Mouse (Mus musculus) embryonic facial prominence, embryonic 11.5 days (tissue): ENCODE data around the gene Prkn. TPM values are rescaled to one million over a fixed set of nuclear protein-coding genes. Genes with fewer than 3 reads are reported as not detected.

Experiments
- ATAC-seq: fragments of 200-750 bp; cut with Nextera tagmentation; replicated peaks from 2 replicates; pipeline ENCODE4 v1.8.0; 2017; ENCODE audit warnings: low read depth; ENCODE audit not compliant: insufficient number of reproducible peaks, low FRiP score, low TSS enrichment
- DNase-seq: peaks from one replicate; pipeline ENCODE4 v3.0.0-alpha.2; 2015; ENCODE audit warnings: low spot score
- H3K27ac ChIP-seq: fragments of 300-500 bp; sonication (generic); replicated peaks from 2 replicates; pipeline ENCODE4 v1.5.1; 2014; ENCODE audit warnings: mild to moderate bottlenecking, low read depth, low read length, control low read depth
- H3K27me3 ChIP-seq: fragments of 300-500 bp; sonication (generic); 2 replicates; pipeline ENCODE4 v1.6.1; 2014; ENCODE audit warnings: mild to moderate bottlenecking, low read length, moderate library complexity, mixed read lengths; ENCODE audit not compliant: control insufficient read depth, insufficient read depth
- H3K36me3 ChIP-seq: fragments of 300-500 bp; sonication (generic); replicated peaks from 2 replicates; pipeline ENCODE4 v1.6.1; 2014; ENCODE audit warnings: low read depth, mild to moderate bottlenecking, low read length, moderate library complexity, mixed read lengths; ENCODE audit not compliant: control insufficient read depth, insufficient read depth
- H3K4me1 ChIP-seq: fragments of 300-500 bp; sonication (generic); 2 replicates; pipeline ENCODE4 v1.6.1; 2014; ENCODE audit warnings: low read length, mixed read lengths; ENCODE audit not compliant: control insufficient read depth, insufficient read depth
- H3K4me2 ChIP-seq: fragments of 300-500 bp; sonication (generic); 2 replicates; pipeline ENCODE4 v1.6.1; 2014; ENCODE audit warnings: low read depth, mild to moderate bottlenecking, control low read depth, low read length, moderate library complexity
- H3K4me3 ChIP-seq: fragments of 300-500 bp; sonication (generic); 2 replicates; pipeline ENCODE4 v1.5.1; 2014; ENCODE audit warnings: low read depth, low read length, control low read depth
- H3K9ac ChIP-seq: fragments of 300-500 bp; sonication (generic); replicated peaks from 2 replicates; pipeline ENCODE4 v1.6.1; 2014; ENCODE audit warnings: mild to moderate bottlenecking, control low read depth, low read length
- H3K9me3 ChIP-seq: fragments of 300-500 bp; sonication (generic); replicated peaks from 2 replicates; pipeline ENCODE4 v1.6.1; 2016; ENCODE audit warnings: mild to moderate bottlenecking, low read length, inconsistent platforms, mixed read lengths; ENCODE audit not compliant: control insufficient read depth
- WGBS: fragments of 180-500 bp; shearing (Covaris S2); extraction: QIAGEN DNeasy Blood & Tissue Kit; methylation state at CpG from one replicate; pipeline ENCODE4 v1.1.7; 2014; 5-methylcytosine and 5-hydroxymethylcytosine counted together
- polyA plus RNA-seq: library from polyadenylated mRNA; unstranded; fragments of >200 nt; fragmentation: Nextera tagmentation; extraction: Ambion mirVana; gene quantifications from 2 replicates; pipeline ENCODE4 v1.2.1, GENCODE M21; 2014

Gene Prkn
- polyA plus RNA-seq, 1 experiment from 2014 or later: 0.97 TPM

DNA sequence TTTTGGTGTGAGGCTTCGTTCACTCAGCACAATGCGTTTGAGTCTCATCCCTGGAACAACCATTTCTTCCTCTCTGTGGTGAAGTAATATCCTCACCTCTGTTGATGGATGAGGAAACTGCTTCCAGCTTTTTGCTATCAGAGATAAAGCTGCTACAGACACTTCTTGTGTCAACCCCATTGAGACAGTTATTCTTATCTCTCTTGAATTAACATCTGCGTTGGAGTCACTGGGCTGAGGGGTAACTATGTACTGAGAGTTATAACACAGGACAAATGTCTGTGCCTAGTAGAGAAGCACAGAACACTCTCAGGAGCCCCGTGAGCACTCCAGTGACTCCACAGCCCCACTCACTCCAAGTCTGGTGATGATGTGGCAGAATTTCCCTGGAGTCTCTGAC lies 500.2 kb downstream of the Prkn start:
- Histone ChIP-seq H3K36me3 (no peaks in the 10 kb centered on the region), H3K9me3 (no peaks in the 10 kb centered on the region), H3K27ac (no peak overlapping the region), H3K27me3 (no peaks in the 10 kb centered on the region), H3K9ac (no peak overlapping the region), H3K4me1 (no peaks in the 10 kb centered on the region), H3K4me2 (no peak overlapping the region), H3K4me3 (no peak overlapping the region)
- 84% methylated on average over 4 of the region's 4 CpGs for WGBS
- no peak for DNase-seq
- ATAC-seq: no peak

DNA sequence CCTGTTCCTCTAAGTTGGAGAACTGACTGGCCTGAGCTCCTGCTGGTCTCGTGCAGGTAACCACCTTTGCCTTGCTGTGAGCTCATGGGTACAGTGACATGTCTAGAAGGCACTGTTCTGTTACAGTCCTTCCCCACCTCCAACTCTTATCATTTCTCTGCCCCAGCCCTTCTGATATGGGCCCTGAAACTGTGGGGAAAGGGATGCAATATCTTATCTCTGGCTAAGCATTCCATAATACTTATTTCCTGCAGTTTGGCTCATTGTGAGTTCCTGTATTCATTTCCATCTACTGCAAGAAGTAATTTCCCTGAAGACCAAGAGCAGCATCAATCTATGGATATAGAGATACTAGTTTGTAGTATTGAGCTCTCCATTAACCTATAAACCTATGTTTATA lies 506.1 kb downstream of the Prkn start:
- no peak for ATAC-seq
- Histone ChIP-seq H3K4me3 (no peak overlapping the region), H3K27me3 (no peaks in the 10 kb centered on the region), H3K9ac (no peak overlapping the region), H3K27ac (no peak overlapping the region), H3K4me1 (no peaks in the 10 kb centered on the region), H3K4me2 (no peak overlapping the region), H3K36me3 (no peaks in the 10 kb centered on the region), H3K9me3 (no peaks in the 10 kb centered on the region)
- no peak for DNase-seq
- WGBS: 94% methylated on average over 1 of the region's 1 CpGs

DNA sequence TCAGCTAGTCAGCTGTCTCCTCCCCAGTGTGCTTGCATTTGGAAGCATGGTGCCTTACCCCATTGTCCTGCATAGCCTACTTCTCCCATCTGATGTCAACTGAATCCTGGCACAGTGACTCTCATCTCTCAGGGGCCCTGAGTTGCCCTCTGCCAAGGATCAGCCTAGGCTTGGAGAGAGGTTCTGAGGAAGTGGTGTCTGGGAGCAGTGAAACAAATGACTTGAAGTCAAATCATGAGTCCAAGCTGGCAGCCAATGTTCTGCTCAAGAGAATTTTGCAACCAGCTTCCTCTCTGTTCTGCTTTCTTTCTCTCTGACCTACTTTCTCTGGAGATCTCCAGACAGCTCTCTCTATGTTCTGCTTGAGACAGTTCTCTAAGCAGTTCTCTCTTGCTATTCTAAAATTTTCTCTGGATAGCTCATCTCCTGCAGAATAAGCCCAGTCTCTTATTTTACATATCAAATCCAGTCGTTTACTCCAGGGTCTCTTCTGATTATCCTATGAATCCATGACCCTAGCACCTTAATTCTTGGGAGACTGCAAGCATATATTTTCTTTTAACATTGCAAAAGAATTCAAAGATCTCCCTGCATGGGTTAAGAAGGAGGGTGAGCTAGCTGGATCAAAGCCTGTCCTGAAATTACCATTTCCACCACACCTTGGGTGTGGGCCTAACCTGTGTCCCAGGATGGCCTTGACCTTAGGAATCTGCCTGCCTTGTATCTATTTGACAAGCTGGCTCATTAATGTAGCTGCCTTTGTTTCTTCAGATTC lies 512.8 kb downstream of the Prkn start:
- no peaks in the 10 kb centered on the region for H3K36me3 ChIP-seq
- DNase-seq: no peak
- no peak overlapping the region for H3K9ac ChIP-seq
- H3K9me3 ChIP-seq: no peaks in the 10 kb centered on the region
- H3K4me3 ChIP-seq: no peak overlapping the region
- no peaks in the 10 kb centered on the region for H3K27me3 ChIP-seq
- no peak overlapping the region for H3K4me2 ChIP-seq
- no peaks in the 10 kb centered on the region for H3K4me1 ChIP-seq
- no peak for ATAC-seq
- 51% methylated on average over 1 of the region's 1 CpGs for WGBS
- no peak overlapping the region for H3K27ac ChIP-seq

DNA sequence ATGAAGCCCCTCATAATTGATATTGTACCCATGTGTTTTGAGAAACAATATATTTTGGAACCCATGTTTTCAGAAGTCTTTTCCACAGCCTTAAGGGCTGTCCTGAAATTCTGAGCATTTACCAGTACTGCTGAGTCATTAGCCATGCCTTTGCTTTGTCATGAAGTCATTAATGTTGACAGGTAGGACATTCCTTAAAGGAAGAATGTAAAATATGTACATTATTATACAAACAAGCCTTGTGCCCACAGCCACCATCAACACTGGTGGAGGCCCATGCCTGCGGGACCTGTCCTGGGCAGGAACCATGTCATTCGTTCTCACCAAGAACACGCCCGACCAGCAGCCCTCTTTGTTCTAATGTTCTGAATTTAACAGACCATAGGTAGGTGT lies 513.4 kb downstream of the Prkn start:
- Histone ChIP-seq H3K9me3 (no peaks in the 10 kb centered on the region), H3K36me3 (no peaks in the 10 kb centered on the region), H3K27me3 (no peaks in the 10 kb centered on the region), H3K27ac (no peak overlapping the region), H3K9ac (no peak overlapping the region), H3K4me1 (no peaks in the 10 kb centered on the region), H3K4me3 (no peak overlapping the region), H3K4me2 (no peak overlapping the region)
- no peak for DNase-seq
- WGBS: 89% methylated on average over 4 of the region's 4 CpGs
- no peak for ATAC-seq

DNA sequence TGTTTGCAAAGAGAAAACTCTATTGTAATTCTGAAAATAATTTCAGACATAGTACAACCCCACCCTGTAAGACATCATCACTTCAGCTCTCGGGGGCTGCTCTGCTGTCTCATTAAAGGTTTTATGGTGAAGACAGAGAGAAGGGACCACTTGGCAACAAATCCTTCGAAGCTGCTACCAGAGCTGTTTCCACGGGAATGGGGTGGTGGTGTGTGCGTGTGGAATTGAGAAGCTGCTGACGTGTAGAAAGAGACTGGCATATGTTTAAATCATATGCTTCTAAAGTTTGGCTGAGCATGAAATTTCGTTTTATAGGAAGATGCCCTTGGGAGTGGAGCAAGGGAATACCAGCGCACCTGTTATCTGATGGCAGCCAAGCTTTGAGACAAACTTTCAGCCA lies 514.2 kb downstream of the Prkn start:
- Histone ChIP-seq H3K4me3 (no peak overlapping the region), H3K36me3 (no peaks in the 10 kb centered on the region), H3K27ac (no peak overlapping the region), H3K9ac (no peak overlapping the region), H3K4me2 (no peak overlapping the region), H3K9me3 (no peaks in the 10 kb centered on the region), H3K27me3 (no peaks in the 10 kb centered on the region), H3K4me1 (no peaks in the 10 kb centered on the region)
- DNase-seq (no peak), ATAC-seq (no peak)
- WGBS: 81% methylated on average over 7 of the region's 7 CpGs

DNA sequence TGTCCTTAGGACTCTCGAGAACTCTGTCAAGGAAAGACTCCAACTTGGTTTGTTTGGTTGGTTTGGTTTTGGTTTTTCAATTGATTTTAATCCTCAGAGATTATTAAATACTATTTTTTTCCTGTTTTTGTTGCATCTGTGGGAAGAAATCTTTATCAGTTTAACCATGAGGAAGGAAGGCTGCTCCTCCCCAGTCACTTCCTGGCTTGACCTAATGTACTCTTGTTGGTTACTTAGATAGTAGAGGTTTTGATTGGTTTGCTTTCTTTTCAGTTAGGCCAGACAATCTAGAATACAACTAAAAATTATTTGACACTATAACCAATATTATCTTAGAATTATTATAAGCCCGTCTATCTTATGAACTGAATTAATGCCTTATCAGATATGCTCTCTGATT lies 535.3 kb downstream of the Prkn start:
- H3K4me2 ChIP-seq: no peak overlapping the region
- H3K4me3 ChIP-seq: no peak overlapping the region
- DNase-seq (no peak), ATAC-seq (no peak)
- no peaks in the 10 kb centered on the region for H3K4me1 ChIP-seq
- no peak overlapping the region for H3K9ac ChIP-seq
- H3K27ac ChIP-seq: no peak overlapping the region
- no peaks in the 10 kb centered on the region for H3K9me3 ChIP-seq
- no peaks in the 10 kb centered on the region for H3K36me3 ChIP-seq
- H3K27me3 ChIP-seq: no peaks in the 10 kb centered on the region
- WGBS: 84% methylated on average over 2 of the region's 2 CpGs

DNA sequence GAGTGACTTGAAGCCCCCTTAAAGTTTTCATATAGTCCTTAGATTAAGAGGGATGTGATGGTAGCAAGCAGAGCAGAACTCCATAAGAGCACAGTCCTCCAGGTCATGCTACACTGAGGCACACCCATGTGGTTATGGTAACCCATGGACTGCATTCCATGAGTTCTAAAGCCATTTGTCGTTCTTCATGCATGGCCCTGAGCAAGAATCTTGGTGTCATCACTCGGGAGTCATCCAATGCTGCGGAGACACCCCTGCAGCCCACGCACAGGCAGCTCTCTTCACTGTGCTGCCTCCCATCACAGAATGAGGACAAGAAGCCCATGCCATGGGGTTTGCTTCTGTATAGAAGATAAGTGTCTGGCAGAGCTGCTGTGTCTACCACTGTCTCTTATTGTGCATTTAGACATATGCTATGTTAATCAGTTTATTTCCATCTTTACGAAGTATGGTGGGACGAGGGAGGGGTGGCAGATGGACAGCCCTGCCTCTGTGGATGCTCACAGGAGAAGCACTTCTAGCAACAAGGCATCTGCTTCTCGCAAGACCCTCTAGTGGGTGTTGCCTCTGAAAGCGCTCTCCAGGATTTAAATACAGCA lies 543.3 kb downstream of the Prkn start:
- WGBS: 85% methylated on average over 8 of the region's 8 CpGs
- Histone ChIP-seq H3K27me3 (no peaks in the 10 kb centered on the region), H3K4me2 (no peak overlapping the region), H3K4me1 (no peaks in the 10 kb centered on the region), H3K27ac (no peak overlapping the region), H3K4me3 (no peak overlapping the region), H3K9ac (no peak overlapping the region), H3K36me3 (no peaks in the 10 kb centered on the region), H3K9me3 (no peaks in the 10 kb centered on the region)
- DNase-seq (no peak), ATAC-seq (no peak)

DNA sequence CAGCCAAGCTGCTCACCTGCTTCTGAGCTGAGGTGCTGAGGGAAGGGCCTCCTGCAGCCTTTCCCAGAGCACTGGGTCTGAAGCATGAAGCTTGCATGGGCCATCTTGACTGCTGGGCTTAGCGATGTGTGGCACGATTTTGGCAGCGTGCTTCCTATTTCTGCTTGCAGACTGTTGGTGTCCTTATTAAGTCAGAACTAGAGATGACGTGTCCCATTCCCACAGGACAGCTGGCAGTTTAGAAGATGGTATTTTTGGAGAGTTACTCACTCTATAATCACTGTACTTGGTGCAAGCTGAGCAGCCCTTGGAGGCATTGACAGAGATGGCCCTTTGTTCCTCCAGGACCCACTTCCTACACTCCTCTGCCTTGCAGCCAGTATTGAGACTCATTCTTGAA lies 545.1 kb downstream of the Prkn start:
- Histone ChIP-seq H3K27ac (no peak overlapping the region), H3K4me1 (no peaks in the 10 kb centered on the region), H3K4me2 (no peak overlapping the region), H3K36me3 (no peaks in the 10 kb centered on the region), H3K27me3 (no peaks in the 10 kb centered on the region), H3K9me3 (no peaks in the 10 kb centered on the region), H3K9ac (no peak overlapping the region), H3K4me3 (no peak overlapping the region)
- ATAC-seq (no peak), DNase-seq (no peak)
- 89% methylated on average over 4 of the region's 4 CpGs for WGBS
